Mouse (Mus musculus) embryonic facial prominence, embryonic 12.5 days (tissue): Measurements from ENCODE around the gene Pcnx3. TPM values are rescaled to one million over a fixed set of nuclear protein-coding genes. Genes with fewer than 3 reads are reported as not detected.
A peak's percentile ranks its signal among the peaks of the same experiment; 100 is the strongest.

Experiments used
- ATAC-seq: fragments of 200-750 bp; cut with Nextera tagmentation; 2 replicates; pipeline ENCODE4 v1.8.0; 2017; ENCODE audit not compliant: insufficient number of reproducible peaks, insufficient read depth, low FRiP score, low TSS enrichment
- H3K27ac ChIP-seq: fragments of 300-500 bp; sonication (generic); 2 replicates; pipeline ENCODE4 v1.5.1; 2016; ENCODE audit warnings: mild to moderate bottlenecking
- H3K27me3 ChIP-seq: fragments of 300-500 bp; sonication (generic); 2 replicates; pipeline ENCODE4 v1.6.1; 2016; ENCODE audit warnings: mild to moderate bottlenecking, moderate library complexity
- H3K36me3 ChIP-seq: fragments of 300-500 bp; sonication (generic); 2 replicates; pipeline ENCODE4 v1.6.1; 2016; ENCODE audit warnings: mild to moderate bottlenecking
- H3K4me1 ChIP-seq: fragments of 300-500 bp; sonication (generic); 2 replicates; pipeline ENCODE4 v1.6.1; 2016
- H3K4me2 ChIP-seq: fragments of 300-500 bp; sonication (generic); replicated peaks from 2 replicates; pipeline ENCODE4 v1.6.1; 2016; ENCODE audit warnings: mild to moderate bottlenecking, moderate library complexity
- H3K4me3 ChIP-seq: fragments of 300-500 bp; sonication (generic); 2 replicates; pipeline ENCODE4 v1.5.1; 2016; ENCODE audit warnings: mild to moderate bottlenecking
- H3K9ac ChIP-seq: fragments of 300-500 bp; sonication (generic); 2 replicates; pipeline ENCODE4 v1.6.1; 2016; ENCODE audit warnings: mild to moderate bottlenecking, moderate library complexity
- H3K9me3 ChIP-seq: fragments of 300-500 bp; sonication (generic); 2 replicates; pipeline ENCODE4 v1.6.1; 2016; ENCODE audit warnings: mild to moderate bottlenecking, moderate library complexity
- WGBS: fragments of 180-500 bp; shearing (Covaris S2); methylation state at CpG from one replicate; pipeline ENCODE4 v1.1.7; 2016; 5-methylcytosine and 5-hydroxymethylcytosine counted together
- polyA plus RNA-seq: library from polyadenylated mRNA; unstranded; fragments of >200 nt; fragmentation: Nextera tagmentation; extraction: Ambion mirVana; gene quantifications from 2 replicates; pipeline ENCODE4 v1.2.1, GENCODE M21; 2016

The Pcnx3 gene
- polyA plus RNA-seq, 1 experiment from 2014 or later: 33.1 TPM

DNA sequence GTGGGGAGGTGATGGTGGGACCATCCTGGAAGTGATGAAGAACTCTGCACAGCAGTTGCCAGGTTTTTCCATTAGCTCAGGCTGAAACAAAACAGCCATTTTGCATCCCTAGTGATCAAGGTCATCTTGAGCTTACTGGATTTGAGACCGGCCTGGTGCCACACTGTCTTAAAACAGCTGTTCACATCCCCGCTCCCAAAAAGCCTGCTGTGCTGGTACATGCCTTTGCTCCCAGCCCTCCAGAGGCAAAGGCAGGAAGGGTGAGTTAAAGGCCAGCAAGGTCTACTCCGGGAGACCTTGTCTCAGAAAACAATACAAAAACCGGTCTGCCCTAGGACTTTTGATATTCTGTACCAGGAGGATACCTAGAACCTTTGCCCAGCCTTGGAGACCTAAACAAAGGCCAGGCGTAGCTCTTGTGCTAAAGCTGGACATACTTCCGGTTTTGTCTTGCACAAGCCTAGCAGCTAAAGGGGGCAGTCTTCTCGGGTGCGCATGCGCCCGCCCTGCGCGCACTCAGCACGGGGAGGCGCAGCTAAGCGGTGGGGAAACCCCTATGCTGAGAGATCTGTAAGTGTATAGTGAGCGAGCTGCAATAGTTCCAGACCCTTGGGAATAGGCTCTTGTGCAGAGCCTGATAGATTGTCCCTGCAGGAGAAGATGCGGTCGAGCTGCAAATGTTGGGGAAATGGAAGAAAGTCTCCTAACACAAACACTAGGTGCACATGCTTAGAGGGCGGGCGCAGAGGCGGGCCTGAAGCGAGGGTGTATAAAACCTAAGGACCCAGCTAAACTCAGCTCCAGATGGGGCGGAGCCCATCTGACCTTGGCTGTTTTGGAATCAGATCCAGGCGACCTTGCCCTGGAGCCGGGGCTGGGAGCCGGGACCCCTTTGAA, 40.1 kb downstream of the Pcnx3 start:
- Histone ChIP-seq H3K36me3 (peaks cover 65% of the 10 kb centered on the region), H3K9ac (peak overlapping the region; percentile 37; the same call in 1 of the 2 replicates), H3K27ac (peak overlapping the region; percentile 85), H3K4me1 (peaks cover 9% of the 10 kb centered on the region; the same call in 1 of the 2 replicates), H3K27me3 (0 out of 2 replicates have a peak, but pooled peaks cover under 1% of the 10 kb centered on the region), H3K9me3 (no peaks in the 10 kb centered on the region), H3K4me3 (peak overlapping the region; percentile 17), H3K4me2 (peak overlapping the region; percentile 44)
- peak; percentile 83 for ATAC-seq
- 9% methylated on average over 26 of the region's 26 CpGs for WGBS

DNA sequence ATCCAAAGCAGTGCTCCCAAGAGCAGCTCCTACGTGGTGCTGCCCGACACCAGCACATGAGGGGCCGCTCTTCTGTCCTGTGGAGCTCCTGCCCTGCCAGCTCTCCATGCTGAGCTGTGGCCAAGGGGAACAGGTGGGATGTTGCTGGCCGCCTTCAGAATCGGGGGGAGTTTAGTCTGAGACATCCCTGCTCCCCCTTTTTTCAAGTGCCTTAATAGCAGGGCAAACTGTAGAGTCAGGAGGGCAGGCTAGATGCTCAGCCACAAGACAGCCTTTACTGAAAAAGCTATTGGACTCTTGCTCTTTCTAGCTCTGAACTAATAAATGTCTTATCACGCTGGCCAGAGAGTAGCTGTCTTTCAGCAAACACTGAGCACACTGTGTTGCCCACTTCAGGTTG, 40.9 kb downstream of the Pcnx3 start:
- Histone ChIP-seq H3K4me2 (no peak overlapping the region), H3K4me3 (no peak overlapping the region), H3K4me1 (peaks cover 7% of the 10 kb centered on the region; the same call in 1 of the 2 replicates), H3K27me3 (no peaks in the 10 kb centered on the region), H3K36me3 (peaks cover 72% of the 10 kb centered on the region), H3K27ac (peak overlapping the region; percentile 85), H3K9ac (0 out of 2 replicates have a peak overlapping the region, but pooled peaks have one; percentile 37), H3K9me3 (no peaks in the 10 kb centered on the region)
- 93% methylated on average over 6 of the region's 6 CpGs for WGBS
- no peak for ATAC-seq

DNA sequence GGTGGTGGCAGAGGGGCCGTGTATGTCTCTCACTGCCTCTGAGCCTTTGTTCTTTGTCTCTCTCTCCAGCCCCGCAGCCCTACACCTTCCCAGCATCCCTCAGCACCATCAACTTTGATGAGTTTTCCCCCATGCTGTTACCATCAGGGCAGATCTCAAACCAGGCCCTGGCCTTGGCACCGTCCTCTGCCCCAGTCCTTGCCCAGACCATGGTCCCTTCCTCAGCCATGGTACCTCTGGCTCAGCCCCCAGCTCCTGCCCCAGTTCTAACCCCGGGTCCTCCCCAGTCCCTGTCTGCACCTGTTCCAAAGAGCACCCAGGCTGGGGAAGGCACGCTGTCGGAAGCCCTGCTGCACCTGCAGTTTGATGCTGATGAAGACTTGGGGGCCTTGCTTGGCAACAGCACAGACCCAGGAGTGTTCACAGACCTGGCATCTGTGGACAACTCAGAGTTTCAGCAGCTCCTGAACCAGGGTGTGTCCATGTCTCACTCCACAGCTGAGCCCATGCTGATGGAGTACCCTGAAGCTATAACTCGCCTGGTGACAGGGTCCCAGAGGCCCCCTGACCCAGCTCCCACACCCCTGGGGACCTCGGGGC, 41.9 kb downstream of the Pcnx3 start:
- no peaks in the 10 kb centered on the region for H3K9me3 ChIP-seq
- no peak for ATAC-seq
- no peak overlapping the region for H3K4me3 ChIP-seq
- no peak overlapping the region for H3K27ac ChIP-seq
- no peaks in the 10 kb centered on the region for H3K27me3 ChIP-seq
- no peak overlapping the region for H3K9ac ChIP-seq
- peaks cover 72% of the 10 kb centered on the region for H3K36me3 ChIP-seq
- H3K4me1 ChIP-seq: peaks cover 7% of the 10 kb centered on the region; the same call in 1 of the 2 replicates
- no peak overlapping the region for H3K4me2 ChIP-seq
- WGBS: 87% methylated on average over 8 of the region's 8 CpGs

- ATAC-seq: no peak
- Histone ChIP-seq H3K27me3 (no peaks in the 10 kb centered on the region), H3K9ac (no peak overlapping the region), H3K27ac (no peak overlapping the region), H3K4me2 (no peak overlapping the region), H3K4me1 (peaks cover 7% of the 10 kb centered on the region; the same call in 1 of the 2 replicates), H3K36me3 (peaks cover 76% of the 10 kb centered on the region), H3K4me3 (no peak overlapping the region), H3K9me3 (no peaks in the 10 kb centered on the region)
- WGBS: 97% methylated on average over 9 of the region's 9 CpGs
Observed at GRCm38 (mm10) chr19:5645280-5645679, 43.4 kb downstream of the Pcnx3 start.

- H3K4me3 ChIP-seq: no peak overlapping the region
- H3K4me2 ChIP-seq: no peak overlapping the region
- H3K27me3 ChIP-seq: no peaks in the 10 kb centered on the region
- H3K9me3 ChIP-seq: no peaks in the 10 kb centered on the region
- H3K27ac ChIP-seq: no peak overlapping the region
- no peak overlapping the region for H3K9ac ChIP-seq
- H3K4me1 ChIP-seq: peaks cover 13% of the 10 kb centered on the region
- no peak for ATAC-seq
- peaks cover 82% of the 10 kb centered on the region for H3K36me3 ChIP-seq
- WGBS: 89% methylated on average over 8 of the region's 8 CpGs
Observed at GRCm38 (mm10) chr19:5641641-5642040, 47.1 kb downstream of the Pcnx3 start.

DNA sequence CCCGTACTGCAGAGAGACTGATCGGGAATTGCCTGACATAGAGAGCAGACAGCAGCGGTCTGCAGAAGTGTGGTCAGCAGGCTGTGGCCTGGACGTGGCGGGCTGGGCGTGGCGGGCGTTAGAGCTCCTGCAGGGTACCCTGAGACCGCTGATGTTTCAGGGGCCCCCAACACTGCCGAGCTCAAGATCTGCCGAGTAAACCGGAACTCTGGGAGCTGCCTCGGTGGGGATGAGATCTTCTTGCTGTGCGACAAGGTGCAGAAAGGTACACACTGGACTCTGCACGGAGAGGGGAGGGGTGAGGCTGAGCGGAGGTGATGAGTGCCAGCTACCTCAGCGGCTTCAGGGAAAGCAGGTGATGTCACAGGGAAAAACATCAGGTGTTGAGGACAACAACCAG, 47.7 kb downstream of the Pcnx3 start:
- Histone ChIP-seq H3K4me3 (no peak overlapping the region), H3K4me2 (no peak overlapping the region), H3K27me3 (no peaks in the 10 kb centered on the region), H3K9ac (no peak overlapping the region), H3K4me1 (peaks cover 15% of the 10 kb centered on the region), H3K27ac (no peak overlapping the region), H3K9me3 (no peaks in the 10 kb centered on the region), H3K36me3 (peaks cover 75% of the 10 kb centered on the region)
- 92% methylated on average over 17 of the region's 17 CpGs for WGBS
- ATAC-seq: no peak

DNA sequence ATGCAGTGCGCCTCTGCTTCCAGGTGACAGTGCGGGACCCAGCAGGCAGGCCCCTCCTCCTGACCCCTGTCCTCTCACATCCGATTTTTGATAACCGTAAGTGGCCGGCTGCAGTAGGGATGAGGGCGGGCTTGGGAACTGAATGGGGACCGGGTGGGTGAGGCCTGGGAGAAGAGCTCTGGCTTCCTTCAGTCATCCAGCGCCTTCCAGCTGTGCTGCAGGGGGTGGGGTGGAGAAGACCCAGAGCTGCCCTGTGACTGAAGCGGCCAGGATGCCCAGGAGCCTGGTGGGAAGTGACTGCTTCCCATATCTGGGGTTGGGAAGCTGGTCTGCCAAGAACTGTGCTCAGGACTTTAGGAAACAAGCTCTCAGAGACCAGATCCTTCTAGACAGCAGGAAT, 48.4 kb downstream of the Pcnx3 start:
- peaks cover 69% of the 10 kb centered on the region for H3K36me3 ChIP-seq
- no peak overlapping the region for H3K9ac ChIP-seq
- no peak overlapping the region for H3K4me2 ChIP-seq
- WGBS: 79% methylated on average over 9 of the region's 9 CpGs
- H3K4me1 ChIP-seq: peaks cover 15% of the 10 kb centered on the region
- H3K27me3 ChIP-seq: no peaks in the 10 kb centered on the region
- ATAC-seq: no peak
- H3K9me3 ChIP-seq: no peaks in the 10 kb centered on the region
- H3K27ac ChIP-seq: no peak overlapping the region
- no peak overlapping the region for H3K4me3 ChIP-seq

- H3K4me1 ChIP-seq: peaks cover 15% of the 10 kb centered on the region
- peak overlapping the region; percentile 90; the same call in 1 of the 2 replicates for H3K27ac ChIP-seq
Observed at GRCm38 (mm10) chr19:5638416-5639005, 50.2 kb downstream of the Pcnx3 start.

GRCm38 (mm10) chr19:5637069-5638047, 51.4 kb downstream of the Pcnx3 start, which contains the start of gene Rela:
Gene Rela, plus strand, starts transcription at chr19:5637483.
- Histone ChIP-seq H3K9me3 (no peaks in the 10 kb centered on the region), H3K4me3 (peak within 1 kb of the TSS; percentile 82), H3K27me3 (no peaks in the 10 kb centered on the region), H3K4me1 (peaks cover 15% of the 10 kb centered on the region), H3K4me2 (peak within 1 kb of the TSS; percentile 88), H3K27ac (peak within 1 kb of the TSS; percentile 90), H3K36me3 (peaks cover 40% of the 10 kb centered on the region), H3K9ac (peak within 1 kb of the TSS; percentile 93)
- ATAC-seq: peak; percentile 84; the same call in 1 of the 2 replicates
- WGBS: under 1% methylated on average over 90 of the region's 109 CpGs

More at GRCm38 (mm10) chr19:5638416-5639005, 50.2 kb downstream of the Pcnx3 start:
- H3K4me3 ChIP-seq: peak overlapping the region; percentile 82
- peak overlapping the region; percentile 93 for H3K9ac ChIP-seq
- H3K9me3 ChIP-seq: no peaks in the 10 kb centered on the region
- ATAC-seq: no peak
- no peaks in the 10 kb centered on the region for H3K27me3 ChIP-seq
- peaks cover 51% of the 10 kb centered on the region for H3K36me3 ChIP-seq
- WGBS: 88% methylated on average over 18 of the region's 18 CpGs
- peak overlapping the region; percentile 88 for H3K4me2 ChIP-seq

- Histone ChIP-seq H3K4me2 (peak overlapping the region; percentile 88), H3K27me3 (no peaks in the 10 kb centered on the region)
- 40% methylated on average over 12 of the region's 12 CpGs for WGBS
Observed at GRCm38 (mm10) chr19:5636571-5637041, 52.1 kb downstream of the Pcnx3 start.

More at GRCm38 (mm10) chr19:5636571-5637041, 52.1 kb downstream of the Pcnx3 start:
- Histone ChIP-seq H3K4me3 (peak overlapping the region; percentile 82), H3K9me3 (no peaks in the 10 kb centered on the region), H3K4me1 (peaks cover 15% of the 10 kb centered on the region), H3K27ac (peak overlapping the region; percentile 90), H3K9ac (peak overlapping the region; percentile 93), H3K36me3 (peaks cover 33% of the 10 kb centered on the region)
- ATAC-seq: no peak
